In the genomic region with DNA sequence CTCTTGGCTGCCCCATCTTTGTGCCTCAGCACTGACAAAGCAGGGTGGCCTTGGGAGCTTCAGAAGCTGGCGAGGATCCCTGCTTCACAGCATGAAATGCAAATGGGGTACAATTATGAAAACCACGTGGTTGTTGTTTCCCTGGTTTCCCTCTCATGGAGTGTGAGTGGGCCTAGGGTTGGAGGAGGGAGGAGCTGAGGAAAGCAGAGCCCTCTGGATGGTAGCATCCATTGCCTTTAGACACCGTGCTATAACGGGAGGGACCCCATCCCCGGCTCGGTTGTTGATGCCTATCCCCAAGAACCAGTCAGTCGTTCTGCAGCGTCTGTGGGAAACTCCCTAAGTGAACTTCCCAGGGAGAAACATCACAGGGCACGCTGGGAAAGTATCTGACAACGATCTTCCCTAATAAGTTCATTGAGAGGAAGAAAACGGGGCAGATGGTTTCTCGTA, we compare ENCODE assay signal across 9 mouse cellular contexts. TPM values are rescaled to one million over a fixed set of nuclear protein-coding genes. Genes with fewer than 3 reads are reported as not detected.
DNase-seq lines count a peak whose midpoint lies in the region; ATAC-seq and TF ChIP-seq lines count a peak whose summit lies in the region.
"Had no signal": no experiment of that assay in that cellular context is flagged by ENCODE, and none has a peak within 500 bp of the region (broad histone marks: within the 10 kb centered on the region; RNA-seq: fewer than 3 reads in every experiment).

No protein-coding gene starts in this region.

- no peak overlapping the region for H3K4me2 ChIP-seq in forebrain, embryonic 13.5 days
- no peak overlapping the region for H3K4me2 ChIP-seq in midbrain, postnatal 0 days (ENCODE audit: low read depth, low read length, poor library complexity, severe bottlenecking)
- H3K4me2 ChIP-seq in midbrain, embryonic 15.5 days: no peak overlapping the region

- peaks cover 23% of the 10 kb centered on the region for H3K4me1 ChIP-seq in forebrain, embryonic 13.5 days
- H3K4me1 ChIP-seq in forebrain, embryonic 10.5 days: peaks cover 23% of the 10 kb centered on the region
- no peaks in the 10 kb centered on the region for H3K4me1 ChIP-seq in midbrain, postnatal 0 days (ENCODE audit: insufficient read depth, low read length)
- H3K4me1 ChIP-seq in midbrain, embryonic 15.5 days: peaks cover 12% of the 10 kb centered on the region

- no peak for DNase-seq in forebrain, embryonic 10.5 days (ENCODE audit: extremely low spot score, low spot score)
- DNase-seq in midbrain, postnatal 0 days (ENCODE audit: low spot score): peak; percentile 62
- DNase-seq in layer of hippocampus, adult 8-10 months (ENCODE audit: low spot score in 2 of 2): peak; percentile 81 to 87
- DNase-seq in right cerebral cortex, postnatal 4 days: peak; percentile 44
- no peak for DNase-seq in gastrocnemius, postnatal 14 days
- no peak for DNase-seq in adipocyte (ENCODE audit: low spot score)
- DNase-seq: lung, postnatal 14 days had no signal

- peak; percentile 69 for ATAC-seq in forebrain, embryonic 13.5 days
- ATAC-seq in midbrain, postnatal 0 days (ENCODE audit: low FRiP score): no peak
- ATAC-seq in midbrain, embryonic 15.5 days (replicated peaks): no peak

- WGBS in forebrain, embryonic 13.5 days: 69% methylated on average over 12 of the region's 12 CpGs
- WGBS in forebrain, embryonic 10.5 days: 78% methylated on average over 12 of the region's 12 CpGs
- 63% methylated on average over 12 of the region's 12 CpGs for WGBS in midbrain, postnatal 0 days
- WGBS in midbrain, embryonic 15.5 days: 69% methylated on average over 12 of the region's 12 CpGs

- H3K9ac ChIP-seq in forebrain, embryonic 13.5 days: no peak overlapping the region
- H3K9ac ChIP-seq in midbrain, postnatal 0 days (replicated peaks; ENCODE audit: low read length, poor library complexity, severe bottlenecking): no peak overlapping the region
- H3K9ac ChIP-seq in midbrain, embryonic 15.5 days: no peak overlapping the region

- H3K9me3 ChIP-seq in forebrain, embryonic 13.5 days (replicated peaks): no peaks in the 10 kb centered on the region
- no peaks in the 10 kb centered on the region for H3K9me3 ChIP-seq in forebrain, embryonic 10.5 days
- no peaks in the 10 kb centered on the region for H3K9me3 ChIP-seq in midbrain, postnatal 0 days (ENCODE audit: low read length)
- H3K9me3 ChIP-seq in midbrain, embryonic 15.5 days: no peaks in the 10 kb centered on the region

- no peaks in the 10 kb centered on the region for H3K36me3 ChIP-seq in forebrain, embryonic 13.5 days (ENCODE audit: poor library complexity, severe bottlenecking)
- H3K36me3 ChIP-seq in forebrain, embryonic 10.5 days (replicated peaks): no peaks in the 10 kb centered on the region
- H3K36me3 ChIP-seq in midbrain, postnatal 0 days (ENCODE audit: insufficient read depth, low read length): no peaks in the 10 kb centered on the region
- H3K36me3 ChIP-seq in midbrain, embryonic 15.5 days (replicated peaks): no peaks in the 10 kb centered on the region

- H3K27ac ChIP-seq in forebrain, embryonic 13.5 days: no peak overlapping the region
- no peak overlapping the region for H3K27ac ChIP-seq in forebrain, embryonic 10.5 days
- H3K27ac ChIP-seq in midbrain, postnatal 0 days (ENCODE audit: low read depth, low read length): peak overlapping the region; percentile 47; the same call in 1 of the 2 replicates
- H3K27ac ChIP-seq in midbrain, embryonic 15.5 days: no peak overlapping the region

- H3K4me3 ChIP-seq in forebrain, embryonic 13.5 days: no peak overlapping the region
- no peak overlapping the region for H3K4me3 ChIP-seq in forebrain, embryonic 10.5 days
- H3K4me3 ChIP-seq in midbrain, postnatal 0 days (ENCODE audit: low read depth, low read length): no peak overlapping the region
- H3K4me3 ChIP-seq in midbrain, embryonic 15.5 days: no peak overlapping the region

- no peak for TF ChIP-seq CTCF in midbrain, postnatal 0 days (IDR thresholded peaks at IDR 0.05)

- intact Hi-C loops in gastrocnemius, postnatal 14 days (cut with DNase I; ENCODE audit: low total_unique reads): no loop called here

- H3K27me3 ChIP-seq in forebrain, embryonic 13.5 days: peaks cover 28% of the 10 kb centered on the region
- H3K27me3 ChIP-seq in forebrain, embryonic 10.5 days (ENCODE audit: poor library complexity, severe bottlenecking): peaks cover 39% of the 10 kb centered on the region
- H3K27me3 ChIP-seq in midbrain, postnatal 0 days (ENCODE audit: insufficient read depth, low read length): peaks cover 7% of the 10 kb centered on the region
- peaks cover 23% of the 10 kb centered on the region for H3K27me3 ChIP-seq in midbrain, embryonic 15.5 days (replicated peaks)

RNA-seq across cellular contexts. Expression of gene Klf9, which starts 5.4 kb away (rescaled TPM):
- 0.97 and 1.0 TPM in 2 replicates for polyA plus RNA-seq in forebrain, embryonic 13.5 days (2015; fragmentation: Nextera tagmentation; extraction: Ambion mirVana)
- 0.81 and 0.95 TPM in 2 replicates for polyA plus RNA-seq in forebrain, embryonic 10.5 days (2016; fragmentation: Nextera tagmentation; extraction: Ambion mirVana)
- total RNA-seq in midbrain, postnatal 0 days (2014; rRNA removed): 13.8 and 14.7 TPM in 2 replicates
- polyA plus RNA-seq in midbrain, postnatal 0 days (2015; fragmentation: Nextera tagmentation; extraction: Ambion mirVana): 6.3 and 7.4 TPM in 2 replicates
- 2.4 and 2.7 TPM in 2 replicates for polyA plus RNA-seq in midbrain, embryonic 15.5 days (2015; fragmentation: Nextera tagmentation; extraction: Ambion mirVana)
- total RNA-seq in layer of hippocampus, adult 8-10 months (2022): 100 to 1,000 TPM; 136 to 156 (median 140) TPM
- 100 to 1,000 TPM in 1 of 2 experiments, 10 to 100 TPM in 1; 80.5 to 128 TPM for total RNA-seq in gastrocnemius, postnatal 14 days (2021)

Comparison
In these comparisons a context has a peak if more than half of its experiments do, and no peak if none do; other contexts are left out.
1. DNase-seq: peak in midbrain, postnatal 0 days (single experiment), layer of hippocampus, adult 8-10 months (2 of 2) and right cerebral cortex, postnatal 4 days (single experiment); none in forebrain, embryonic 10.5 days (single experiment), gastrocnemius, postnatal 14 days (single experiment) and adipocyte (single experiment).